12 mouse cellular contexts compared by ENCODE assay signal in genomic region chr17:24633831-24634230, GRCm38 (mm10). TPM values are rescaled to one million over a fixed set of nuclear protein-coding genes. Genes with fewer than 3 reads are reported as not detected.
DNase-seq lines count a peak whose midpoint lies in the region; ATAC-seq and TF ChIP-seq lines count a peak whose summit lies in the region.
"Had no signal": no experiment of that assay in that cellular context is flagged by ENCODE, and none has a peak within 500 bp of the region (broad histone marks: within the 10 kb centered on the region; RNA-seq: fewer than 3 reads in every experiment).

No protein-coding gene starts in this region.

- ATAC-seq in intestine, embryonic 14.5 days (replicated peaks; ENCODE audit: low FRiP score, low TSS enrichment, low read depth): no peak
- ATAC-seq in intestine, postnatal 0 days: no peak
- ATAC-seq in lung, embryonic 16.5 days (ENCODE audit: low read depth): no peak
- ATAC-seq in embryonic facial prominence, embryonic 15.5 days (ENCODE audit: insufficient number of reproducible peaks, low FRiP score, low TSS enrichment, low read depth): no peak

- no peak for DNase-seq in intestine, embryonic 14.5 days (ENCODE audit: low spot score)
- no peak for DNase-seq in lung, postnatal 25 days (ENCODE audit: low spot score)
- no peak for DNase-seq in ovary, adult 18-20 months (ENCODE audit: low spot score)
- DNase-seq in layer of hippocampus, postnatal 14 days (ENCODE audit: low spot score in 2 of 2): no peak
- DNase-seq: cerebellum, postnatal 10 days; right cerebral cortex, postnatal 14 days had no signal

- peak overlapping the region; percentile 88; the same call in 1 of the 2 replicates for H3K27ac ChIP-seq in intestine, embryonic 14.5 days (ENCODE audit: low read depth)
- no peak overlapping the region for H3K27ac ChIP-seq in intestine, postnatal 0 days (ENCODE audit: low read depth, low read length)
- H3K27ac ChIP-seq in lung, embryonic 16.5 days (ENCODE audit: low read length): peak overlapping the region; percentile 97
- H3K27ac ChIP-seq in embryonic facial prominence, embryonic 15.5 days (replicated peaks): peak overlapping the region; percentile 97; the same call in 1 of the 2 replicates
- peak overlapping the region; percentile 12; the same call in 1 of the 2 replicates for H3K27ac ChIP-seq in olfactory bulb, adult 2 months (ENCODE audit: insufficient read depth, low read depth, low read length)

- H3K36me3 ChIP-seq in intestine, embryonic 14.5 days (ENCODE audit: control insufficient read depth, insufficient read depth, low read length): peaks cover 20% of the 10 kb centered on the region
- H3K36me3 ChIP-seq in intestine, postnatal 0 days (ENCODE audit: control insufficient read depth, insufficient read depth): peaks cover 20% of the 10 kb centered on the region; the same call in 1 of the 2 replicates
- H3K36me3 ChIP-seq in lung, embryonic 16.5 days (ENCODE audit: control insufficient read depth, insufficient read depth, low read length): 0 out of 2 replicates have a peak, but pooled peaks cover 2% of the 10 kb centered on the region
- H3K36me3 ChIP-seq in embryonic facial prominence, embryonic 15.5 days: peaks cover 21% of the 10 kb centered on the region

- WGBS in intestine, embryonic 14.5 days: 97% methylated on average over 11 of the region's 11 CpGs
- 98% methylated on average over 11 of the region's 11 CpGs for WGBS in intestine, postnatal 0 days
- 95% methylated on average over 11 of the region's 11 CpGs for WGBS in lung, embryonic 16.5 days
- 93% methylated on average over 11 of the region's 11 CpGs for WGBS in embryonic facial prominence, embryonic 15.5 days
- 96% methylated on average over 11 of the region's 11 CpGs for WGBS in olfactory bulb, adult 2 months

- no peak overlapping the region for H3K9ac ChIP-seq in intestine, embryonic 14.5 days (ENCODE audit: low read length)
- H3K9ac ChIP-seq in intestine, postnatal 0 days (ENCODE audit: low read depth, low read length): no peak overlapping the region
- peak overlapping the region; percentile 88; the same call in 1 of the 2 replicates for H3K9ac ChIP-seq in lung, embryonic 16.5 days (ENCODE audit: low read length)
- H3K9ac ChIP-seq in embryonic facial prominence, embryonic 15.5 days: no peak overlapping the region

- no peak overlapping the region for H3K4me3 ChIP-seq in intestine, embryonic 14.5 days (ENCODE audit: low read depth, low read length)
- no peak overlapping the region for H3K4me3 ChIP-seq in intestine, postnatal 0 days (ENCODE audit: low read depth, low read length)
- no peak overlapping the region for H3K4me3 ChIP-seq in lung, embryonic 16.5 days (ENCODE audit: low read length)
- no peak overlapping the region for H3K4me3 ChIP-seq in embryonic facial prominence, embryonic 15.5 days (replicated peaks)
- no peak overlapping the region for H3K4me3 ChIP-seq in olfactory bulb, adult 2 months (ENCODE audit: insufficient read depth, low read depth, low read length)

- H3K4me2 ChIP-seq in intestine, embryonic 14.5 days (ENCODE audit: low read length): no peak overlapping the region
- no peak overlapping the region for H3K4me2 ChIP-seq in intestine, postnatal 0 days (replicated peaks; ENCODE audit: low read depth)
- H3K4me2 ChIP-seq in lung, embryonic 16.5 days (ENCODE audit: low read depth, low read length): no peak overlapping the region
- H3K4me2 ChIP-seq in embryonic facial prominence, embryonic 15.5 days (replicated peaks): no peak overlapping the region

- H3K9me3 ChIP-seq in intestine, embryonic 14.5 days (ENCODE audit: control insufficient read depth, low read length): no peaks in the 10 kb centered on the region
- no peaks in the 10 kb centered on the region for H3K9me3 ChIP-seq in intestine, postnatal 0 days (ENCODE audit: control insufficient read depth)
- no peaks in the 10 kb centered on the region for H3K9me3 ChIP-seq in lung, embryonic 16.5 days (ENCODE audit: control insufficient read depth, low read length)
- no peaks in the 10 kb centered on the region for H3K9me3 ChIP-seq in embryonic facial prominence, embryonic 15.5 days (replicated peaks)
- H3K9me3 ChIP-seq: hindbrain, embryonic 13.5 days had no signal

- no peaks in the 10 kb centered on the region for H3K27me3 ChIP-seq in intestine, embryonic 14.5 days (replicated peaks; ENCODE audit: control insufficient read depth, insufficient read depth, low read length)
- no peaks in the 10 kb centered on the region for H3K27me3 ChIP-seq in intestine, postnatal 0 days (replicated peaks; ENCODE audit: control insufficient read depth, insufficient read depth, low read length)
- H3K27me3 ChIP-seq in lung, embryonic 16.5 days (ENCODE audit: control insufficient read depth, insufficient read depth, low read depth, low read length): no peaks in the 10 kb centered on the region
- H3K27me3 ChIP-seq in embryonic facial prominence, embryonic 15.5 days: no peaks in the 10 kb centered on the region
- H3K27me3 ChIP-seq: hindbrain, embryonic 13.5 days had no signal

- no peak for TF ChIP-seq POLR2A in olfactory bulb, adult 2 months (IDR thresholded peaks at IDR 0.05; ENCODE audit: insufficient read depth, low read depth, low read length)

- TF ChIP-seq CTCF in intestine, postnatal 0 days (IDR thresholded peaks at IDR 0.05; ENCODE audit: low read depth): no peak
- no peak for TF ChIP-seq CTCF in olfactory bulb, adult 2 months (IDR thresholded peaks at IDR 0.05; ENCODE audit: insufficient read depth, low read depth, low read length)

- peaks cover 15% of the 10 kb centered on the region for H3K4me1 ChIP-seq in intestine, embryonic 14.5 days (replicated peaks; ENCODE audit: control insufficient read depth, insufficient read depth, low read length)
- no peaks in the 10 kb centered on the region for H3K4me1 ChIP-seq in intestine, postnatal 0 days (replicated peaks; ENCODE audit: control insufficient read depth, insufficient read depth, low read length)
- H3K4me1 ChIP-seq in lung, embryonic 16.5 days (replicated peaks; ENCODE audit: control insufficient read depth, insufficient read depth, low read length): peaks cover 17% of the 10 kb centered on the region
- H3K4me1 ChIP-seq in embryonic facial prominence, embryonic 15.5 days: peaks cover 34% of the 10 kb centered on the region
- peaks cover 41% of the 10 kb centered on the region for H3K4me1 ChIP-seq in olfactory bulb, adult 2 months (ENCODE audit: control insufficient read depth, insufficient read depth, low read length)

RNA-seq across cellular contexts. Expression of gene Nthl1, which starts 1.4 kb away (rescaled TPM):
- 18.6 and 22.9 TPM in 2 replicates for polyA plus RNA-seq in intestine, embryonic 14.5 days (2014; fragmentation: Nextera tagmentation; extraction: Ambion mirVana)
- 5.0 and 5.5 TPM in 2 replicates for polyA plus RNA-seq in intestine, postnatal 0 days (2015; fragmentation: Nextera tagmentation; extraction: Ambion mirVana)
- 17.6 and 17.9 TPM in 2 replicates for polyA plus RNA-seq in lung, embryonic 16.5 days (2015; fragmentation: Nextera tagmentation; extraction: Ambion mirVana)
- 22.2 and 25.3 TPM in 2 replicates for polyA plus RNA-seq in embryonic facial prominence, embryonic 15.5 days (2015; fragmentation: Nextera tagmentation; extraction: Ambion mirVana)
- polyA plus RNA-seq in olfactory bulb, adult 2 months (2012; ENCODE audit: insufficient read depth, insufficient read length, low replicate concordance, missing spikeins): not detected in 2 replicates
- 1 to 10 TPM; 3.9 to 5.3 TPM for total RNA-seq in layer of hippocampus, postnatal 14 days (2021)

RNA-seq across cellular contexts. Expression of gene Tsc2, which starts 1.4 kb away (rescaled TPM):
- polyA plus RNA-seq in intestine, embryonic 14.5 days (2014; fragmentation: Nextera tagmentation; extraction: Ambion mirVana): 55.8 and 59.3 TPM in 2 replicates
- 24.7 and 25.8 TPM in 2 replicates for polyA plus RNA-seq in intestine, postnatal 0 days (2015; fragmentation: Nextera tagmentation; extraction: Ambion mirVana)
- polyA plus RNA-seq in lung, embryonic 16.5 days (2015; fragmentation: Nextera tagmentation; extraction: Ambion mirVana): 54.0 and 58.2 TPM in 2 replicates
- polyA plus RNA-seq in embryonic facial prominence, embryonic 15.5 days (2015; fragmentation: Nextera tagmentation; extraction: Ambion mirVana): 57.8 and 64.4 TPM in 2 replicates
- polyA plus RNA-seq in olfactory bulb, adult 2 months (2012; ENCODE audit: insufficient read depth, insufficient read length, low replicate concordance, missing spikeins): 286 TPM in 1 of 2 replicates, not detected in the other
- 100 to 1,000 TPM; 160 to 162 TPM for total RNA-seq in layer of hippocampus, postnatal 14 days (2021)

RNA-seq across cellular contexts. Expression of gene Slc9a3r2, which starts 16.3 kb away (rescaled TPM):
- polyA plus RNA-seq in intestine, embryonic 14.5 days (2014; fragmentation: Nextera tagmentation; extraction: Ambion mirVana): 51.7 and 58.2 TPM in 2 replicates
- polyA plus RNA-seq in intestine, postnatal 0 days (2015; fragmentation: Nextera tagmentation; extraction: Ambion mirVana): 26.5 and 30.1 TPM in 2 replicates
- polyA plus RNA-seq in lung, embryonic 16.5 days (2015; fragmentation: Nextera tagmentation; extraction: Ambion mirVana): 95.5 and 98.1 TPM in 2 replicates
- polyA plus RNA-seq in embryonic facial prominence, embryonic 15.5 days (2015; fragmentation: Nextera tagmentation; extraction: Ambion mirVana): 64.4 and 65.9 TPM in 2 replicates
- not detected in 2 replicates for polyA plus RNA-seq in olfactory bulb, adult 2 months (2012; ENCODE audit: insufficient read depth, insufficient read length, low replicate concordance, missing spikeins)
- total RNA-seq in layer of hippocampus, postnatal 14 days (2021): 10 to 100 TPM; 47.9 to 52.4 TPM

RNA-seq across cellular contexts. Expression of gene Npw, which starts 24.4 kb away (rescaled TPM):
- not detected in 2 replicates for polyA plus RNA-seq in intestine, embryonic 14.5 days (2014; fragmentation: Nextera tagmentation; extraction: Ambion mirVana)
- polyA plus RNA-seq in intestine, postnatal 0 days (2015; fragmentation: Nextera tagmentation; extraction: Ambion mirVana): 0.20 TPM in 1 of 2 replicates, not detected in the other
- 1.1 and 2.3 TPM in 2 replicates for polyA plus RNA-seq in lung, embryonic 16.5 days (2015; fragmentation: Nextera tagmentation; extraction: Ambion mirVana)
- 0.36 and 0.56 TPM in 2 replicates for polyA plus RNA-seq in embryonic facial prominence, embryonic 15.5 days (2015; fragmentation: Nextera tagmentation; extraction: Ambion mirVana)
- polyA plus RNA-seq in olfactory bulb, adult 2 months (2012; ENCODE audit: insufficient read depth, insufficient read length, low replicate concordance, missing spikeins): not detected in 2 replicates
- 1 to 10 TPM; 3.7 to 3.9 TPM for total RNA-seq in layer of hippocampus, postnatal 14 days (2021)
- polyA plus RNA-seq: hindbrain, embryonic 13.5 days; neural tube, embryonic 14.5 days had no signal

RNA-seq across cellular contexts. Expression of gene Zfp598, which starts 35.7 kb away (rescaled TPM):
- 28.0 and 30.6 TPM in 2 replicates for polyA plus RNA-seq in intestine, embryonic 14.5 days (2014; fragmentation: Nextera tagmentation; extraction: Ambion mirVana)
- 13.4 and 13.5 TPM in 2 replicates for polyA plus RNA-seq in intestine, postnatal 0 days (2015; fragmentation: Nextera tagmentation; extraction: Ambion mirVana)
- 15.0 and 18.1 TPM in 2 replicates for polyA plus RNA-seq in lung, embryonic 16.5 days (2015; fragmentation: Nextera tagmentation; extraction: Ambion mirVana)
- 23.8 and 26.8 TPM in 2 replicates for polyA plus RNA-seq in embryonic facial prominence, embryonic 15.5 days (2015; fragmentation: Nextera tagmentation; extraction: Ambion mirVana)
- polyA plus RNA-seq in olfactory bulb, adult 2 months (2012; ENCODE audit: insufficient read depth, insufficient read length, low replicate concordance, missing spikeins): not detected in 2 replicates
- total RNA-seq in layer of hippocampus, postnatal 14 days (2021): 10 to 100 TPM; 36.5 to 40.7 TPM

Comparison
In these comparisons a context has a peak if more than half of its experiments do, and no peak if none do; other contexts are left out.
1. RNA of gene Slc9a3r2, which starts 16.3 kb away (polyA plus RNA-seq): 95.5 to 98.1 TPM in lung, embryonic 16.5 days, 64.4 to 65.9 TPM in embryonic facial prominence, embryonic 15.5 days, 51.7 to 58.2 TPM in intestine, embryonic 14.5 days and 26.5 to 30.1 TPM in intestine, postnatal 0 days; not detected in olfactory bulb, adult 2 months; every median in the first group is over 10 times any median in the second.